Comparison of ENCODE assay signal across 25 mouse cellular contexts in genomic region chr5:27060114-27060513, GRCm38 (mm10).
DNase-seq lines count a peak whose midpoint lies in the region; ATAC-seq and TF ChIP-seq lines count a peak whose summit lies in the region.
"Had no signal": no experiment of that assay in that cellular context is flagged by ENCODE, and none has a peak within 500 bp of the region (broad histone marks: within the 10 kb centered on the region; RNA-seq: fewer than 3 reads in every experiment).

No protein-coding gene starts in this region.

- ATAC-seq in forebrain, embryonic 14.5 days = no peak
- ATAC-seq in forebrain, embryonic 16.5 days = no peak
- no peak for ATAC-seq in hindbrain, embryonic 14.5 days (ENCODE audit: low FRiP score)
- ATAC-seq in midbrain, embryonic 16.5 days = peak; percentile 44; the same call in 1 of the 2 replicates
- ATAC-seq: CD4-positive, CD25-positive, alpha-beta regulatory T cell, adult 4 months; inflammation-experienced regulatory T-cells, adult 6 months had no signal

- H3K36me3 ChIP-seq in forebrain, embryonic 14.5 days (ENCODE audit: control insufficient read depth, insufficient read depth, low read length) = no peaks in the 10 kb centered on the region
- no peaks in the 10 kb centered on the region for H3K36me3 ChIP-seq in forebrain, embryonic 16.5 days (ENCODE audit: control insufficient read depth, insufficient read depth)
- no peaks in the 10 kb centered on the region for H3K36me3 ChIP-seq in hindbrain, embryonic 14.5 days (replicated peaks; ENCODE audit: control insufficient read depth, insufficient read depth)
- H3K36me3 ChIP-seq in hindbrain, embryonic 10.5 days = no peaks in the 10 kb centered on the region
- H3K36me3 ChIP-seq in midbrain, embryonic 16.5 days (ENCODE audit: control insufficient read depth, insufficient read depth, low read length) = no peaks in the 10 kb centered on the region
- H3K36me3 ChIP-seq: embryonic facial prominence, embryonic 15.5 days; forebrain, embryonic 10.5 days; G1E; heart, embryonic 15.5 days; hindbrain, embryonic 12.5 days had no signal

- no peak overlapping the region for H3K9ac ChIP-seq in forebrain, embryonic 14.5 days (ENCODE audit: low read length)
- H3K9ac ChIP-seq in forebrain, embryonic 16.5 days (replicated peaks; ENCODE audit: low read depth, low read length) = no peak overlapping the region
- no peak overlapping the region for H3K9ac ChIP-seq in hindbrain, embryonic 14.5 days
- no peak overlapping the region for H3K9ac ChIP-seq in midbrain, embryonic 16.5 days (ENCODE audit: low read depth, low read length)
- H3K9ac ChIP-seq: embryonic facial prominence, embryonic 15.5 days; heart, embryonic 15.5 days; hindbrain, embryonic 12.5 days had no signal

- H3K4me3 ChIP-seq in forebrain, embryonic 14.5 days (ENCODE audit: low read depth, low read length) = no peak overlapping the region
- H3K4me3 ChIP-seq in forebrain, embryonic 16.5 days (replicated peaks; ENCODE audit: low read length) = no peak overlapping the region
- no peak overlapping the region for H3K4me3 ChIP-seq in hindbrain, embryonic 14.5 days (replicated peaks; ENCODE audit: low read length)
- no peak overlapping the region for H3K4me3 ChIP-seq in hindbrain, embryonic 10.5 days
- H3K4me3 ChIP-seq in midbrain, embryonic 16.5 days (ENCODE audit: low read depth, low read length) = no peak overlapping the region
- H3K4me3 ChIP-seq: embryonic facial prominence, embryonic 15.5 days; erythroblast, embryonic 14.5 days; forebrain, embryonic 10.5 days; gastrocnemius, adult 2 months; heart, embryonic 15.5 days; hindbrain, embryonic 12.5 days had no signal

- H3K4me1 ChIP-seq in forebrain, embryonic 14.5 days (ENCODE audit: control insufficient read depth, insufficient read depth, low read length) = no peaks in the 10 kb centered on the region
- H3K4me1 ChIP-seq in forebrain, embryonic 16.5 days (replicated peaks; ENCODE audit: control insufficient read depth, insufficient read depth, low read length) = no peaks in the 10 kb centered on the region
- 0 out of 2 replicates have a peak, but pooled peaks cover 12% of the 10 kb centered on the region for H3K4me1 ChIP-seq in hindbrain, embryonic 14.5 days (replicated peaks; ENCODE audit: control insufficient read depth, insufficient read depth, low read length)
- 0 out of 2 replicates have a peak, but pooled peaks cover 3% of the 10 kb centered on the region for H3K4me1 ChIP-seq in hindbrain, embryonic 10.5 days (replicated peaks)
- peaks cover 5% of the 10 kb centered on the region for H3K4me1 ChIP-seq in midbrain, embryonic 16.5 days (ENCODE audit: control insufficient read depth, insufficient read depth, low read length)
- H3K4me1 ChIP-seq: embryonic facial prominence, embryonic 15.5 days; heart, embryonic 15.5 days had no signal

- H3K27me3 ChIP-seq in forebrain, embryonic 14.5 days (replicated peaks; ENCODE audit: control insufficient read depth, insufficient read depth, low read length) = no peaks in the 10 kb centered on the region
- no peaks in the 10 kb centered on the region for H3K27me3 ChIP-seq in forebrain, embryonic 16.5 days (replicated peaks; ENCODE audit: control insufficient read depth, insufficient read depth, low read length)
- no peaks in the 10 kb centered on the region for H3K27me3 ChIP-seq in hindbrain, embryonic 14.5 days (ENCODE audit: control insufficient read depth, insufficient read depth, low read length)
- H3K27me3 ChIP-seq in hindbrain, embryonic 10.5 days (ENCODE audit: insufficient read depth, poor library complexity, severe bottlenecking) = no peaks in the 10 kb centered on the region
- no peaks in the 10 kb centered on the region for H3K27me3 ChIP-seq in midbrain, embryonic 16.5 days (ENCODE audit: control insufficient read depth, insufficient read depth, low read depth, low read length)
- H3K27me3 ChIP-seq: embryonic facial prominence, embryonic 15.5 days; heart, embryonic 15.5 days; hindbrain, embryonic 12.5 days had no signal

- DNase-seq in forebrain, embryonic 14.5 days (ENCODE audit: low spot score) = peak; percentile 19
- DNase-seq in hindbrain, embryonic 14.5 days (ENCODE audit: low spot score) = no peak
- DNase-seq in hindbrain, embryonic 10.5 days (ENCODE audit: low spot score) = no peak
- peak; percentile 48 for DNase-seq in brain, embryonic 14.5 days (ENCODE audit: low read depth)
- no peak for DNase-seq in left cerebral cortex, adult 11 months (ENCODE audit: low spot score)
- DNase-seq in ovary, adult 18-20 months (ENCODE audit: low spot score) = no peak
- DNase-seq: adrenal gland, adult 8-10 months; adrenal gland, postnatal 36 days; B cell, adult 2 months; cerebellum, adult 11 months; cerebellum, adult 8-10 months; cerebellum, postnatal 14 days; embryo, embryonic 11 days; gastrocnemius, adult 2 months; gastrocnemius, postnatal 25 days had no signal

- TF ChIP-seq CTCF in brain, embryonic 14.5 days (IDR thresholded peaks at IDR 0.05; ENCODE audit: borderline replicate concordance, extremely low read depth, insufficient read depth, insufficient read length) = no peak

- no peak overlapping the region for H3K4me2 ChIP-seq in forebrain, embryonic 14.5 days (ENCODE audit: low read length)
- no peak overlapping the region for H3K4me2 ChIP-seq in forebrain, embryonic 16.5 days (ENCODE audit: low read length)
- H3K4me2 ChIP-seq in hindbrain, embryonic 14.5 days (replicated peaks) = no peak overlapping the region
- no peak overlapping the region for H3K4me2 ChIP-seq in midbrain, embryonic 16.5 days (ENCODE audit: low read length)
- H3K4me2 ChIP-seq: embryonic facial prominence, embryonic 15.5 days; heart, embryonic 15.5 days; hindbrain, embryonic 12.5 days had no signal

- WGBS in forebrain, embryonic 14.5 days = 73% methylated on average over 4 of the region's 4 CpGs
- 68% methylated on average over 4 of the region's 4 CpGs for WGBS in forebrain, embryonic 16.5 days
- WGBS in hindbrain, embryonic 14.5 days = 55% methylated on average over 4 of the region's 4 CpGs
- 81% methylated on average over 4 of the region's 4 CpGs for WGBS in hindbrain, embryonic 10.5 days
- WGBS in midbrain, embryonic 16.5 days = 53% methylated on average over 4 of the region's 4 CpGs

- H3K27ac ChIP-seq in forebrain, embryonic 14.5 days (ENCODE audit: low read depth, low read length) = no peak overlapping the region
- H3K27ac ChIP-seq in forebrain, embryonic 16.5 days (ENCODE audit: low read length) = no peak overlapping the region
- H3K27ac ChIP-seq in hindbrain, embryonic 14.5 days = 0 out of 2 replicates have a peak overlapping the region, but pooled peaks have one; percentile 26
- H3K27ac ChIP-seq in hindbrain, embryonic 10.5 days = no peak overlapping the region
- peak overlapping the region; percentile 12; the same call in 1 of the 2 replicates for H3K27ac ChIP-seq in midbrain, embryonic 16.5 days (ENCODE audit: low read length)
- H3K27ac ChIP-seq: embryonic facial prominence, embryonic 15.5 days; forebrain, embryonic 10.5 days; gastrocnemius, adult 2 months; heart, embryonic 15.5 days; hindbrain, embryonic 12.5 days had no signal

- TF ChIP-seq POLR2A in brain, embryonic 14.5 days (IDR thresholded peaks at IDR 0.05; ENCODE audit: borderline replicate concordance, extremely low read depth, insufficient read depth, insufficient read length, poor library complexity, severe bottlenecking) = no peak

- H3K9me3 ChIP-seq in forebrain, embryonic 14.5 days (replicated peaks; ENCODE audit: control insufficient read depth, low read length) = no peaks in the 10 kb centered on the region
- H3K9me3 ChIP-seq in forebrain, embryonic 16.5 days (ENCODE audit: control insufficient read depth, low read length) = no peaks in the 10 kb centered on the region
- H3K9me3 ChIP-seq in hindbrain, embryonic 14.5 days (ENCODE audit: control insufficient read depth, low read length) = no peaks in the 10 kb centered on the region
- H3K9me3 ChIP-seq in hindbrain, embryonic 10.5 days = no peaks in the 10 kb centered on the region
- no peaks in the 10 kb centered on the region for H3K9me3 ChIP-seq in midbrain, embryonic 16.5 days (replicated peaks; ENCODE audit: control insufficient read depth, low read length, poor library complexity, severe bottlenecking)
- H3K9me3 ChIP-seq: embryonic facial prominence, embryonic 15.5 days; forebrain, embryonic 10.5 days; heart, embryonic 15.5 days; hindbrain, embryonic 12.5 days had no signal

Comparison
In these comparisons a context has a peak if more than half of its experiments do, and no peak if none do; other contexts are left out.
1. H3K27ac ChIP-seq: peak in hindbrain, embryonic 14.5 days (single experiment) and midbrain, embryonic 16.5 days (single experiment); none in forebrain, embryonic 14.5 days (single experiment), forebrain, embryonic 16.5 days (single experiment) and hindbrain, embryonic 10.5 days (single experiment).
2. DNase-seq: peak in forebrain, embryonic 14.5 days (single experiment) and brain, embryonic 14.5 days (single experiment); none in hindbrain, embryonic 14.5 days (single experiment), hindbrain, embryonic 10.5 days (single experiment), left cerebral cortex, adult 11 months (single experiment) and ovary, adult 18-20 months (single experiment).